Mouse (Mus musculus) limb, embryonic 10.5 days (tissue): Measurements from ENCODE around the gene Twsg1. TPM values are rescaled to one million over a fixed set of nuclear protein-coding genes. Genes with fewer than 3 reads are reported as not detected.

ENCODE experiments used
- DNase-seq: peaks from one replicate; pipeline ENCODE4 v3.0.0-alpha.2; 2017; ENCODE audit warnings: low spot score
- H3K27ac ChIP-seq: fragments of 300-500 bp; sonication (generic); 2 replicates; pipeline ENCODE4 v1.5.1; 2016; ENCODE audit warnings: mild to moderate bottlenecking
- H3K27me3 ChIP-seq: fragments of 300-500 bp; sonication (generic); 2 replicates; pipeline ENCODE4 v1.6.1; 2016; ENCODE audit warnings: low read depth, mild to moderate bottlenecking; ENCODE audit not compliant: poor library complexity, severe bottlenecking
- H3K36me3 ChIP-seq: fragments of 300-500 bp; sonication (generic); 2 replicates; pipeline ENCODE4 v1.6.1; 2016; ENCODE audit warnings: mild to moderate bottlenecking, moderate library complexity
- H3K4me1 ChIP-seq: fragments of 300-500 bp; sonication (generic); 2 replicates; pipeline ENCODE4 v1.6.1; 2016
- H3K4me3 ChIP-seq: fragments of 300-500 bp; sonication (generic); 2 replicates; pipeline ENCODE4 v1.5.1; 2016; ENCODE audit warnings: mild to moderate bottlenecking, moderate library complexity
- H3K9me3 ChIP-seq: fragments of 300-500 bp; sonication (generic); replicated peaks from 2 replicates; pipeline ENCODE4 v1.6.1; 2016; ENCODE audit warnings: mild to moderate bottlenecking
- WGBS: fragments of 180-500 bp; shearing (Covaris S2); methylation state at CpG from one replicate; pipeline ENCODE4 v1.1.7; 2016; 5-methylcytosine and 5-hydroxymethylcytosine counted together
- polyA plus RNA-seq: library from polyadenylated mRNA; unstranded; fragments of >200 nt; fragmentation: Nextera tagmentation; extraction: Ambion mirVana; gene quantifications from 2 replicates; pipeline ENCODE4 v1.2.1, GENCODE M21; 2016

Twsg1 gene
- polyA plus RNA-seq, 1 experiment from 2014 or later: 109 TPM

- H3K4me1 ChIP-seq: peaks cover 18% of the 10 kb centered on the region
- no peak for DNase-seq
- no peaks in the 10 kb centered on the region for H3K36me3 ChIP-seq
- 88% methylated on average over 4 of the region's 4 CpGs for WGBS
- H3K9me3 ChIP-seq: no peaks in the 10 kb centered on the region
- H3K4me3 ChIP-seq: no peak overlapping the region
- no peak overlapping the region for H3K27ac ChIP-seq
- no peaks in the 10 kb centered on the region for H3K27me3 ChIP-seq
These were observed 77.9 kb downstream of the Twsg1 start for GRCm38 (mm10) chr17:65873156-65873555.

GRCm38 (mm10) chr17:65872652-65873051 is 78.4 kb downstream of the Twsg1 start:
- Histone ChIP-seq H3K36me3 (peaks cover under 1% of the 10 kb centered on the region; the same call in 1 of the 2 replicates), H3K9me3 (no peaks in the 10 kb centered on the region), H3K4me3 (no peak overlapping the region), H3K4me1 (peaks cover 18% of the 10 kb centered on the region), H3K27ac (no peak overlapping the region), H3K27me3 (no peaks in the 10 kb centered on the region)
- peak; percentile 61 for DNase-seq
- WGBS: 35% methylated on average over 6 of the region's 6 CpGs

GRCm38 (mm10) chr17:65872051-65872450 is 79.0 kb downstream of the Twsg1 start:
- Histone ChIP-seq H3K27ac (no peak overlapping the region), H3K4me3 (no peak overlapping the region), H3K9me3 (no peaks in the 10 kb centered on the region), H3K36me3 (peaks cover 6% of the 10 kb centered on the region; the same call in 1 of the 2 replicates), H3K27me3 (no peaks in the 10 kb centered on the region), H3K4me1 (peaks cover 15% of the 10 kb centered on the region)
- DNase-seq: no peak
- WGBS: 73% methylated on average over 6 of the region's 6 CpGs

Other genes with a start within 250 kb of the Twsg1 start
- 51.7 and 52.3 TPM in 2 replicates for gene Rab31, start 178.5 kb downstream of the Twsg1 start, polyA plus RNA-seq
- 65.1 and 67.5 TPM in 2 replicates for gene Ppp4r1, start 168.7 kb downstream of the Twsg1 start, polyA plus RNA-seq
- 53.4 and 64.7 TPM in 2 replicates for gene Ralbp1, start 65.4 kb downstream of the Twsg1 start, polyA plus RNA-seq
- gene Ankrd12, start 125.9 kb upstream of the Twsg1 start, polyA plus RNA-seq: 13.8 and 18.8 TPM in 2 replicates
- gene Ndufv2, start 150.3 kb upstream of the Twsg1 start, polyA plus RNA-seq: 327 and 329 TPM in 2 replicates
- 34.8 and 40.4 TPM in 2 replicates for gene Washc1, start 160.3 kb upstream of the Twsg1 start, polyA plus RNA-seq
- 38.6 and 41.6 TPM in 2 replicates for gene Ddx11, start 172.3 kb upstream of the Twsg1 start, polyA plus RNA-seq